ENCODE assay signal across 24 mouse cellular contexts in the genomic region with DNA sequence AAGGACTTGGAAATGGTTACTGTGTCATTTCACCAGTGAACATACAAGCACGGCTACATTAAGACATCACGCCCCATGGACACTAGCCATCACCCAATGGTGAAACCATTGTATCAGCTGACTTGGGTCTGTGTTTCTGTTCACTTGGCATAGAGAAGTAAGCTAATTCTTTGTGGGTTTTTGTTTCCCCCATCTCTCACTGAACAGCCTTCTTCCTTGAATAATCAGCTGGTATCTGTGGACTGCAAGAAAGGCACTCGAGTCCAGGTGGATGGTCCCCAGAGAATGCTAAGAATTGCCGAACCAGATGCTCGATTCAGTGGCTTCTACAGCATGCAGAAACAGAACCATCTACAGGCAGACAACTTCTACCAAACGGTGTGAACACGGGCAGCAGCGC. TPM values are rescaled to one million over a fixed set of nuclear protein-coding genes. Genes with fewer than 3 reads are reported as not detected.
DNase-seq lines count a peak whose midpoint lies in the region; ATAC-seq and TF ChIP-seq lines count a peak whose summit lies in the region.
"Had no signal": no experiment of that assay in that cellular context is flagged by ENCODE, and none has a peak within 500 bp of the region (broad histone marks: within the 10 kb centered on the region; RNA-seq: fewer than 3 reads in every experiment).

No protein-coding gene starts in this region.

- no peak overlapping the region for H3K9ac ChIP-seq in hindbrain, embryonic 12.5 days
- H3K9ac ChIP-seq: embryonic facial prominence, embryonic 12.5 days; embryonic facial prominence, embryonic 15.5 days; heart, embryonic 12.5 days; heart, embryonic 15.5 days; hindbrain, embryonic 15.5 days had no signal

- no peaks in the 10 kb centered on the region for H3K9me3 ChIP-seq in hindbrain, embryonic 12.5 days (replicated peaks)
- H3K9me3 ChIP-seq: embryonic facial prominence, embryonic 12.5 days; embryonic facial prominence, embryonic 15.5 days; G1E; heart, embryonic 12.5 days; heart, embryonic 15.5 days; hindbrain, embryonic 15.5 days had no signal

- WGBS in macrophage (ENCODE audit: missing documents), result 90% methylated on average over 8 of the region's 8 CpGs
- 90% methylated on average over 8 of the region's 8 CpGs for WGBS in hindbrain, embryonic 12.5 days

- H3K79me2 ChIP-seq in macrophage (ENCODE audit: inconsistent target), result no peaks in the 10 kb centered on the region

- H3K4me3 ChIP-seq in macrophage (ENCODE audit: inconsistent target), result no peak overlapping the region
- no peak overlapping the region for H3K4me3 ChIP-seq in left cerebral cortex, adult 2 months
- no peak overlapping the region for H3K4me3 ChIP-seq in hindbrain, embryonic 12.5 days
- H3K4me3 ChIP-seq: embryonic facial prominence, embryonic 12.5 days; embryonic facial prominence, embryonic 15.5 days; heart, embryonic 12.5 days; heart, embryonic 15.5 days; hindbrain, embryonic 15.5 days had no signal

- H3K27me3 ChIP-seq in hindbrain, embryonic 12.5 days, result no peaks in the 10 kb centered on the region
- H3K27me3 ChIP-seq: embryonic facial prominence, embryonic 12.5 days; embryonic facial prominence, embryonic 15.5 days; heart, embryonic 12.5 days; heart, embryonic 15.5 days; hindbrain, embryonic 15.5 days had no signal

- peak; percentile 36; the same call in 1 of the 2 replicates for ATAC-seq in monocyte, adult 5-6 weeks (replicated peaks; ENCODE audit: insufficient number of reproducible peaks, low FRiP score, low TSS enrichment, poor library complexity, severe bottlenecking)
- no peak for ATAC-seq in hindbrain, embryonic 12.5 days (ENCODE audit: low FRiP score)
- ATAC-seq: forebrain, embryonic 14.5 days; intestine, postnatal 0 days had no signal

- DNase-seq in heart, adult 11 months, result peak; percentile 90
- no peak for DNase-seq in heart, postnatal 4 days
- no peak for DNase-seq in left cerebral cortex, adult 2 months (ENCODE audit: extremely low spot score in 1 of 2, low spot score in 2 of 2)
- DNase-seq: adrenal gland, adult 8-10 months; adrenal gland, postnatal 25 days; cerebellum, adult 18-20 months; cerebellum, adult 9-10 months; cerebellum, postnatal 25 days; gastrocnemius, postnatal 10 days; gastrocnemius, postnatal 36 days; heart, adult 18-20 months; heart, postnatal 10 days; heart, postnatal 36 days had no signal

- H3K27ac ChIP-seq in macrophage, result peak overlapping the region; percentile 29; the same call in 1 of the 2 replicates
- H3K27ac ChIP-seq in left cerebral cortex, adult 2 months, result no peak overlapping the region
- no peak overlapping the region for H3K27ac ChIP-seq in hindbrain, embryonic 12.5 days
- H3K27ac ChIP-seq: embryonic facial prominence, embryonic 12.5 days; embryonic facial prominence, embryonic 15.5 days; hindbrain, embryonic 15.5 days had no signal

- no peak for TF ChIP-seq CTCF in left cerebral cortex, adult 2 months (IDR thresholded peaks at IDR 0.05)

- intact Hi-C loops in left cerebral cortex, adult 2 months (cut with DNase I), result no loop called here

- no peak overlapping the region for H3K4me2 ChIP-seq in hindbrain, embryonic 12.5 days (replicated peaks)
- H3K4me2 ChIP-seq: embryonic facial prominence, embryonic 12.5 days; embryonic facial prominence, embryonic 15.5 days; heart, embryonic 12.5 days; heart, embryonic 15.5 days; hindbrain, embryonic 15.5 days had no signal

- peaks cover 19% of the 10 kb centered on the region for H3K36me3 ChIP-seq in macrophage (ENCODE audit: inconsistent target)
- peaks cover 41% of the 10 kb centered on the region for H3K36me3 ChIP-seq in hindbrain, embryonic 12.5 days

- no peaks in the 10 kb centered on the region for H3K4me1 ChIP-seq in hindbrain, embryonic 12.5 days
- H3K4me1 ChIP-seq: embryonic facial prominence, embryonic 12.5 days; embryonic facial prominence, embryonic 15.5 days; hindbrain, embryonic 15.5 days had no signal

RNA-seq across cellular contexts. Expression of a gene that starts 44.1 kb away (rescaled TPM):
- 10 to 100 TPM; 81.9 to 84.0 TPM for total RNA-seq in heart, postnatal 4 days (2021)
- 10 to 100 TPM; 21.4 to 91.7 (median 51.8) TPM for total RNA-seq in macrophage (2018; cell fraction: chromatin; rRNA removed)
- total RNA-seq in macrophage (2018; cell fraction: cytosol; rRNA removed), result 100 to 1,000 TPM in 1 of 26 experiments, 10 to 100 TPM in 25; 39.3 to 100 (median 60.9) TPM
- 100 to 1,000 TPM in 1 of 26 experiments, 10 to 100 TPM in 25; 28.8 to 109 (median 58.2) TPM for total RNA-seq in macrophage (2018; cell fraction: nucleus; rRNA removed)
- polyA plus RNA-seq in macrophage (2018), result 61.6 to 83.8 TPM (median 65.2 TPM) in 3 replicates
- 23.6 to 33.0 TPM (median 29.8 TPM) in 3 replicates for total RNA-seq in monocyte, adult 5-6 weeks (2017)
- 10 to 100 TPM; 34.9 to 36.0 TPM for total RNA-seq in left cerebral cortex, adult 2 months (2021)
- polyA plus RNA-seq in hindbrain, embryonic 12.5 days (2016; fragmentation: Nextera tagmentation; extraction: Ambion mirVana), result 44.8 and 48.9 TPM in 2 replicates
